Mouse (Mus musculus) hindbrain, embryonic 13.5 days (tissue): Measurements from ENCODE around the gene Nrxn1. TPM values are rescaled to one million over a fixed set of nuclear protein-coding genes. Genes with fewer than 3 reads are reported as not detected.

Experiments
- ATAC-seq: fragments of 200-750 bp; cut with Nextera tagmentation; 2 replicates; pipeline ENCODE4 v1.8.0; 2017; ENCODE audit warnings: moderate TSS enrichment; ENCODE audit not compliant: low FRiP score
- H3K27ac ChIP-seq: fragments of 300-500 bp; sonication (generic); 2 replicates; pipeline ENCODE4 v1.5.1; 2015; ENCODE audit warnings: inconsistent platforms, mild to moderate bottlenecking, moderate library complexity
- H3K27me3 ChIP-seq: fragments of 300-500 bp; sonication (generic); 2 replicates; pipeline ENCODE4 v1.6.1; 2015; ENCODE audit warnings: mild to moderate bottlenecking, inconsistent platforms
- H3K36me3 ChIP-seq: fragments of 300-500 bp; sonication (generic); 2 replicates; pipeline ENCODE4 v1.6.1; 2015; ENCODE audit warnings: mild to moderate bottlenecking, inconsistent platforms
- H3K4me1 ChIP-seq: fragments of 300-500 bp; sonication (generic); replicated peaks from 2 replicates; pipeline ENCODE4 v1.6.1; 2015; ENCODE audit warnings: inconsistent platforms
- H3K4me2 ChIP-seq: fragments of 300-500 bp; sonication (generic); 2 replicates; pipeline ENCODE4 v1.6.1; 2015; ENCODE audit warnings: inconsistent platforms, mild to moderate bottlenecking, moderate library complexity
- H3K4me3 ChIP-seq: fragments of 300-500 bp; sonication (generic); 2 replicates; pipeline ENCODE4 v1.5.1; 2015; ENCODE audit warnings: mild to moderate bottlenecking, inconsistent platforms
- H3K9ac ChIP-seq: fragments of 300-500 bp; sonication (generic); 2 replicates; pipeline ENCODE4 v1.6.1; 2015; ENCODE audit warnings: mild to moderate bottlenecking, inconsistent platforms
- H3K9me3 ChIP-seq: fragments of 300-500 bp; sonication (generic); 2 replicates; pipeline ENCODE4 v1.6.1; 2016; ENCODE audit warnings: inconsistent platforms
- WGBS: fragments of 180-500 bp; shearing (Covaris S2); methylation state at CpG from one replicate; pipeline ENCODE4 v1.1.7; 2015; 5-methylcytosine and 5-hydroxymethylcytosine counted together
- polyA plus RNA-seq: library from polyadenylated mRNA; unstranded; fragments of >200 nt; fragmentation: Nextera tagmentation; extraction: Ambion mirVana; gene quantifications from 2 replicates; pipeline ENCODE4 v1.2.1, GENCODE M21; 2015

The Nrxn1 gene
- polyA plus RNA-seq, 1 experiment from 2014 or later = 143 TPM

GRCm38 (mm10) chr17:90479531-90480250 lies 613.2 kb downstream of the Nrxn1 start:
- no peaks in the 10 kb centered on the region for H3K9me3 ChIP-seq
- 0 out of 2 replicates have a peak, but pooled peaks have one; percentile 39 for ATAC-seq
- H3K27ac ChIP-seq = no peak overlapping the region
- no peaks in the 10 kb centered on the region for H3K4me1 ChIP-seq
- H3K4me3 ChIP-seq = no peak overlapping the region
- no peaks in the 10 kb centered on the region for H3K36me3 ChIP-seq
- H3K27me3 ChIP-seq = no peaks in the 10 kb centered on the region
- no peak overlapping the region for H3K9ac ChIP-seq
- H3K4me2 ChIP-seq = no peak overlapping the region

GRCm38 (mm10) chr17:90456748-90457147 lies 636.1 kb downstream of the Nrxn1 start:
- ATAC-seq = no peak
- Histone ChIP-seq H3K36me3 (no peaks in the 10 kb centered on the region), H3K4me1 (peaks cover 31% of the 10 kb centered on the region), H3K9ac (no peak overlapping the region), H3K4me2 (peak overlapping the region; percentile 73), H3K27ac (peak overlapping the region; percentile 92; the same call in 1 of the 2 replicates), H3K9me3 (no peaks in the 10 kb centered on the region), H3K27me3 (no peaks in the 10 kb centered on the region), H3K4me3 (no peak overlapping the region)
- WGBS = 26% methylated on average over 5 of the region's 5 CpGs

- Histone ChIP-seq H3K36me3 (no peaks in the 10 kb centered on the region), H3K4me1 (peaks cover 35% of the 10 kb centered on the region), H3K27ac (peak overlapping the region; percentile 92), H3K27me3 (no peaks in the 10 kb centered on the region), H3K9ac (peak overlapping the region; percentile 95), H3K4me3 (peak overlapping the region; percentile 73), H3K4me2 (peak overlapping the region; percentile 73), H3K9me3 (no peaks in the 10 kb centered on the region)
- peak; percentile 68 for ATAC-seq
- under 1% methylated on average over 13 of the region's 13 CpGs for WGBS
These were observed 637.0 kb downstream of the Nrxn1 start for GRCm38 (mm10) chr17:90455904-90456303.

- Histone ChIP-seq H3K36me3 (no peaks in the 10 kb centered on the region), H3K4me3 (peak overlapping the region; percentile 73), H3K27ac (peak overlapping the region; percentile 92), H3K4me2 (peak overlapping the region; percentile 73), H3K4me1 (peaks cover 39% of the 10 kb centered on the region), H3K27me3 (no peaks in the 10 kb centered on the region), H3K9me3 (no peaks in the 10 kb centered on the region), H3K9ac (peak overlapping the region; percentile 95)
- ATAC-seq = peak; percentile 74
- under 1% methylated on average over 22 of the region's 23 CpGs for WGBS
These were observed 637.5 kb downstream of the Nrxn1 start for GRCm38 (mm10) chr17:90455409-90455775.

- ATAC-seq = peak; percentile 58
- under 1% methylated on average over 41 of the region's 41 CpGs for WGBS
- Histone ChIP-seq H3K4me1 (peaks cover 39% of the 10 kb centered on the region), H3K36me3 (no peaks in the 10 kb centered on the region), H3K4me2 (peak overlapping the region; percentile 73), H3K4me3 (peak overlapping the region; percentile 73), H3K9ac (peak overlapping the region; percentile 95), H3K9me3 (no peaks in the 10 kb centered on the region), H3K27me3 (no peaks in the 10 kb centered on the region), H3K27ac (peak overlapping the region; percentile 92)
These were observed 638.0 kb downstream of the Nrxn1 start for GRCm38 (mm10) chr17:90454738-90455408.

GRCm38 (mm10) chr17:90454356-90454737 lies 638.5 kb downstream of the Nrxn1 start:
- peak overlapping the region; percentile 73 for H3K4me2 ChIP-seq
- H3K27me3 ChIP-seq = no peaks in the 10 kb centered on the region
- H3K27ac ChIP-seq = peak overlapping the region; percentile 92
- ATAC-seq = peak; percentile 67
- H3K9ac ChIP-seq = peak overlapping the region; percentile 95
- H3K36me3 ChIP-seq = no peaks in the 10 kb centered on the region
- WGBS = under 1% methylated on average over 15 of the region's 15 CpGs
- H3K9me3 ChIP-seq = no peaks in the 10 kb centered on the region
- peaks cover 39% of the 10 kb centered on the region for H3K4me1 ChIP-seq
- peak overlapping the region; percentile 73 for H3K4me3 ChIP-seq

- Histone ChIP-seq H3K9ac (peak overlapping the region; percentile 95), H3K27me3 (no peaks in the 10 kb centered on the region), H3K4me2 (peak overlapping the region; percentile 73), H3K36me3 (no peaks in the 10 kb centered on the region), H3K4me1 (peaks cover 39% of the 10 kb centered on the region), H3K4me3 (peak overlapping the region; percentile 73), H3K27ac (peak overlapping the region; percentile 92), H3K9me3 (no peaks in the 10 kb centered on the region)
- ATAC-seq = no peak
- 38% methylated on average over 4 of the region's 4 CpGs for WGBS
These were observed 639.6 kb downstream of the Nrxn1 start for GRCm38 (mm10) chr17:90453280-90453679.

GRCm38 (mm10) chr17:90452770-90453169 lies 640.1 kb downstream of the Nrxn1 start:
- no peaks in the 10 kb centered on the region for H3K9me3 ChIP-seq
- H3K4me1 ChIP-seq = peaks cover 39% of the 10 kb centered on the region
- ATAC-seq = no peak
- peak overlapping the region; percentile 95 for H3K9ac ChIP-seq
- H3K4me3 ChIP-seq = peak overlapping the region; percentile 73
- H3K27me3 ChIP-seq = no peaks in the 10 kb centered on the region
- H3K4me2 ChIP-seq = peak overlapping the region; percentile 73
- peak overlapping the region; percentile 92 for H3K27ac ChIP-seq
- no peaks in the 10 kb centered on the region for H3K36me3 ChIP-seq
- 60% methylated on average over 2 of the region's 2 CpGs for WGBS

GRCm38 (mm10) chr17:90451384-90451783 lies 641.5 kb downstream of the Nrxn1 start:
- ATAC-seq = no peak
- H3K27ac ChIP-seq = peak overlapping the region; percentile 23; the same call in 1 of the 2 replicates
- H3K9ac ChIP-seq = peak overlapping the region; percentile 95
- H3K9me3 ChIP-seq = no peaks in the 10 kb centered on the region
- WGBS = 70% methylated on average over 2 of the region's 2 CpGs
- H3K4me2 ChIP-seq = peak overlapping the region; percentile 73
- no peaks in the 10 kb centered on the region for H3K27me3 ChIP-seq
- H3K4me1 ChIP-seq = peaks cover 35% of the 10 kb centered on the region
- no peaks in the 10 kb centered on the region for H3K36me3 ChIP-seq
- H3K4me3 ChIP-seq = peak overlapping the region; percentile 73

GRCm38 (mm10) chr17:90443067-90443466 lies 649.8 kb downstream of the Nrxn1 start:
- Histone ChIP-seq H3K9me3 (no peaks in the 10 kb centered on the region), H3K4me2 (no peak overlapping the region), H3K27me3 (no peaks in the 10 kb centered on the region), H3K36me3 (no peaks in the 10 kb centered on the region), H3K9ac (no peak overlapping the region), H3K27ac (no peak overlapping the region), H3K4me3 (no peak overlapping the region), H3K4me1 (0 out of 2 replicates have a peak, but pooled peaks cover 3% of the 10 kb centered on the region)
- ATAC-seq = no peak

- Histone ChIP-seq H3K9ac (no peak overlapping the region), H3K27ac (0 out of 2 replicates have a peak overlapping the region, but pooled peaks have one; percentile 18)
These were observed 657.0 kb downstream of the Nrxn1 start for GRCm38 (mm10) chr17:90435836-90436235.

GRCm38 (mm10) chr17:90435371-90435770 lies 657.5 kb downstream of the Nrxn1 start:
- H3K27ac ChIP-seq = no peak overlapping the region
- no peaks in the 10 kb centered on the region for H3K27me3 ChIP-seq
- H3K4me2 ChIP-seq = no peak overlapping the region
- H3K9ac ChIP-seq = no peak overlapping the region
- no peaks in the 10 kb centered on the region for H3K9me3 ChIP-seq
- ATAC-seq = no peak
- 0 out of 2 replicates have a peak, but pooled peaks cover 3% of the 10 kb centered on the region for H3K4me1 ChIP-seq
- no peaks in the 10 kb centered on the region for H3K36me3 ChIP-seq
- no peak overlapping the region for H3K4me3 ChIP-seq
- 84% methylated on average over 2 of the region's 2 CpGs for WGBS

More at GRCm38 (mm10) chr17:90435836-90436235, 657.0 kb downstream of the Nrxn1 start:
- no peak overlapping the region for H3K4me3 ChIP-seq
- H3K27me3 ChIP-seq = no peaks in the 10 kb centered on the region
- H3K4me1 ChIP-seq = 0 out of 2 replicates have a peak, but pooled peaks cover 3% of the 10 kb centered on the region
- no peaks in the 10 kb centered on the region for H3K36me3 ChIP-seq
- no peak overlapping the region for H3K4me2 ChIP-seq
- no peak for ATAC-seq
- H3K9me3 ChIP-seq = no peaks in the 10 kb centered on the region
